Mouse (Mus musculus): Measurements from ENCODE around the gene Gif. TPM values are rescaled to one million over a fixed set of nuclear protein-coding genes. Genes with fewer than 3 reads are reported as not detected.

The Gif gene
- polyA plus RNA-seq (2015; fragmentation: Nextera tagmentation; extraction: Ambion mirVana), result not detected in 2 replicates

DNA sequence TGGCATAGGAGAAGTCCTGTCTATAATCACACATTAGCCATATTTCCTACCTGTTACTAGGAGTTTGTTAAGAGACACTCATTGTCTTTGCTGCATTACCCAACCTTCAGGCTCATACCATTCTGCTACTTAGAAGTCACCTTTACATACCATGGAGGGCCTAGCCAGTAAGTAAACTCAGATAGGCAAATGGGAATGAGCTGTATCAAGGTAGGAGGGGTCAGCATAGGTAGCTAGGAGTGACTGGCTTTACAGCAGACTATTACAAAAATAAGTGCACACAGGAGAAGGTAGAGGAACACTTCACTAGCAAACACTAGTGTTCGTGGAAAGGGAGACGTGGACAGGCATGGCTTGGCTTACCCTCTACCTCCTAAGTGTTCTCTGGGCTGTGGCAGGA lies at the start of gene Gif:
Gene Gif (plus strand): TSS at position 257 of the 400 bp plus-strand sequence.
- ATAC-seq, result no peak
- no peak within 1 kb of the TSS for H3K9ac ChIP-seq
- no peak within 1 kb of the TSS for H3K4me3 ChIP-seq (replicated peaks)
- no peaks in the 10 kb centered on the region for H3K27me3 ChIP-seq (replicated peaks)
- no peaks in the 10 kb centered on the region for H3K36me3 ChIP-seq
- 75% methylated on average over 2 of the region's 2 CpGs for WGBS
- no peaks in the 10 kb centered on the region for H3K4me1 ChIP-seq (replicated peaks)
- no peak within 1 kb of the TSS for H3K27ac ChIP-seq
- no peak within 1 kb of the TSS for H3K4me2 ChIP-seq (replicated peaks)
- H3K9me3 ChIP-seq, result no peaks in the 10 kb centered on the region

DNA sequence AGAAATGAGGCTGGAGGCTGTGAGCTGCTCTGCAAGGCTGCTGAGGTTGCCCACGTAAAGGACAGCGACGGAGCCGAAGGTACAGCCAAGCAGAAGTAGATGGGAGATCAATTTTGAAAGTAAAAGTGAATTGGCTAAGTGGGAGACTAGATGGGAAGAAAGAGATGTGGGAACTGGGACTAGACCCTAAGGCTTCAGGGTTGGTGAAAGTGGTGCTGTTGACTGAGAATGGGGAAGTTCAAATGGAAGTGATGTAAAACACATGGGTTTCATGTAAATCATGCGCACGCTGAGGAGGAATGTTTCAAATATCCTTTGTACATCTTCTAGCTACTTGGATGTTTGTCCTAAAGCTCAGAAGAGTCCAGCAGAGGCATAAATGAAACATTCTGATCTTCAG lies 49.0 kb upstream of the Gif start:
- Histone ChIP-seq H3K4me3 (replicated peaks) (no peak overlapping the region), H3K4me1 (replicated peaks) (no peaks in the 10 kb centered on the region), H3K27me3 (replicated peaks) (no peaks in the 10 kb centered on the region), H3K9me3 (no peaks in the 10 kb centered on the region), H3K36me3 (no peaks in the 10 kb centered on the region), H3K27ac (no peak overlapping the region), H3K9ac (no peak overlapping the region), H3K4me2 (replicated peaks) (no peak overlapping the region)
- no peak for ATAC-seq
- WGBS, result 85% methylated on average over 6 of the region's 6 CpGs

- WGBS, result 82% methylated on average over 4 of the region's 4 CpGs
- no peaks in the 10 kb centered on the region for H3K9me3 ChIP-seq
- H3K4me2 ChIP-seq (replicated peaks), result no peak overlapping the region
- no peaks in the 10 kb centered on the region for H3K36me3 ChIP-seq
- H3K9ac ChIP-seq, result no peak overlapping the region
- no peaks in the 10 kb centered on the region for H3K27me3 ChIP-seq (replicated peaks)
- no peaks in the 10 kb centered on the region for H3K4me1 ChIP-seq (replicated peaks)
- no peak overlapping the region for H3K4me3 ChIP-seq (replicated peaks)
- no peak overlapping the region for H3K27ac ChIP-seq
- no peak for ATAC-seq
Measured at GRCm38 (mm10) chr19:11712451-11712850, 34.9 kb upstream of the Gif start.

DNA sequence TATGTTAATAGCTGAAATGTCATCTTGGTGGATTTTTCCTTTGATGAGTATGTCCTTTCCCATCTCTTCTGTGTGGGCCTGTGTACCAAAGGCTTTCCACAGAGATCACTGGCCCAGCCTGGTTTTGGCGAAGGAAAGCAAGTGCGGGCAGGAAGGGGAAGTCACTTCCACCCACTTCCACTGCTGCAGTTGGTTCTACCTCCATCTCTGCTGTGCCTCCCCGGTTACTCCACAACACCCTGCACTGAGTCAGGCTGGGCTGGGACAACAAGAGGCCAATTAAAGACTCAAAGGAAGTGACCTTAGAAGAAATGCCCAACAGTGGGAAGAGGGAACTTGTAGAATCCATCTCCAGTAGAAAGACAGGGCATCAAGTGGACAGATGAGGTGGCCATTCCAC lies 27.3 kb upstream of the Gif start:
- H3K27me3 ChIP-seq (replicated peaks), result no peaks in the 10 kb centered on the region
- no peak for ATAC-seq
- H3K9ac ChIP-seq, result no peak overlapping the region
- no peak overlapping the region for H3K4me3 ChIP-seq (replicated peaks)
- 93% methylated on average over 3 of the region's 3 CpGs for WGBS
- no peak overlapping the region for H3K4me2 ChIP-seq (replicated peaks)
- no peaks in the 10 kb centered on the region for H3K4me1 ChIP-seq (replicated peaks)
- H3K36me3 ChIP-seq, result no peaks in the 10 kb centered on the region
- no peaks in the 10 kb centered on the region for H3K9me3 ChIP-seq
- H3K27ac ChIP-seq, result no peak overlapping the region

GRCm38 (mm10) chr19:11723870-11724269 lies 23.5 kb upstream of the Gif start:
- no peaks in the 10 kb centered on the region for H3K36me3 ChIP-seq
- H3K9me3 ChIP-seq, result no peaks in the 10 kb centered on the region
- no peaks in the 10 kb centered on the region for H3K4me1 ChIP-seq (replicated peaks)
- no peak overlapping the region for H3K4me3 ChIP-seq (replicated peaks)
- ATAC-seq, result no peak
- H3K9ac ChIP-seq, result no peak overlapping the region
- no peak overlapping the region for H3K4me2 ChIP-seq (replicated peaks)
- no peaks in the 10 kb centered on the region for H3K27me3 ChIP-seq (replicated peaks)
- WGBS, result 64% methylated on average over 2 of the region's 2 CpGs
- no peak overlapping the region for H3K27ac ChIP-seq

GRCm38 (mm10) chr19:11724275-11724674 lies 23.1 kb upstream of the Gif start:
- 45% methylated on average over 6 of the region's 6 CpGs for WGBS
- no peak overlapping the region for H3K4me2 ChIP-seq (replicated peaks)
- no peaks in the 10 kb centered on the region for H3K4me1 ChIP-seq (replicated peaks)
- H3K36me3 ChIP-seq, result no peaks in the 10 kb centered on the region
- no peak overlapping the region for H3K27ac ChIP-seq
- ATAC-seq, result no peak
- no peak overlapping the region for H3K4me3 ChIP-seq (replicated peaks)
- H3K9me3 ChIP-seq, result no peaks in the 10 kb centered on the region
- no peak overlapping the region for H3K9ac ChIP-seq
- no peaks in the 10 kb centered on the region for H3K27me3 ChIP-seq (replicated peaks)

- Histone ChIP-seq H3K27ac (no peak overlapping the region), H3K4me2 (replicated peaks) (no peak overlapping the region), H3K36me3 (no peaks in the 10 kb centered on the region), H3K9ac (no peak overlapping the region), H3K4me1 (replicated peaks) (no peaks in the 10 kb centered on the region), H3K27me3 (replicated peaks) (no peaks in the 10 kb centered on the region), H3K4me3 (replicated peaks) (no peak overlapping the region), H3K9me3 (no peaks in the 10 kb centered on the region)
- no peak for ATAC-seq
- WGBS, result 46% methylated on average over 2 of the region's 2 CpGs
Measured at GRCm38 (mm10) chr19:11725915-11726314, 21.4 kb upstream of the Gif start.

DNA sequence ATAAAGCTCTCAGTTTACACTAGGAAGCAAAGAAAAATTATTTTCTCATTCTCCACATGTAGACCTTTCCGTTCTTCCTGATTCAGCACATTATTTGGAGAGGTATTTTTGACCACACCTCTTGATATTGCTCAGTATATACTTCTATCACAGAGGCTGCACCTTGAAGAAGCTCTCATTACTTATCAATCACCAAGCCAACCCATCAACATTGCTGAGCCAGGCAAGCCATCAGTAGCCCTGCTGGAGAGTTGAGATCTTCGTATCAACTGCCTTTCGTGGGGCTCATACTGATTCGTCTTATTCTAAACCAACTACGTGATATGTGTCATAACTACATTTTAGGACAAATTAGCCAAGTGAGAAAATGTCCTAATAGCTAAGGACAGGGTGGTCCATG lies 20.1 kb upstream of the Gif start:
- Histone ChIP-seq H3K4me2 (replicated peaks) (no peak overlapping the region), H3K27ac (no peak overlapping the region), H3K27me3 (replicated peaks) (no peaks in the 10 kb centered on the region), H3K9ac (no peak overlapping the region), H3K9me3 (no peaks in the 10 kb centered on the region), H3K4me3 (replicated peaks) (no peak overlapping the region), H3K4me1 (replicated peaks) (no peaks in the 10 kb centered on the region), H3K36me3 (no peaks in the 10 kb centered on the region)
- ATAC-seq, result no peak
- 92% methylated on average over 5 of the region's 5 CpGs for WGBS

- no peak overlapping the region for H3K4me2 ChIP-seq (replicated peaks)
- WGBS, result 79% methylated on average over 1 of the region's 1 CpGs
- H3K9ac ChIP-seq, result no peak overlapping the region
- no peaks in the 10 kb centered on the region for H3K36me3 ChIP-seq
- no peaks in the 10 kb centered on the region for H3K9me3 ChIP-seq
- no peaks in the 10 kb centered on the region for H3K27me3 ChIP-seq (replicated peaks)
- H3K4me3 ChIP-seq (replicated peaks), result no peak overlapping the region
- no peak overlapping the region for H3K27ac ChIP-seq
- ATAC-seq, result no peak
- no peaks in the 10 kb centered on the region for H3K4me1 ChIP-seq (replicated peaks)
Measured at GRCm38 (mm10) chr19:11730278-11730677, 17.1 kb upstream of the Gif start.

DNA sequence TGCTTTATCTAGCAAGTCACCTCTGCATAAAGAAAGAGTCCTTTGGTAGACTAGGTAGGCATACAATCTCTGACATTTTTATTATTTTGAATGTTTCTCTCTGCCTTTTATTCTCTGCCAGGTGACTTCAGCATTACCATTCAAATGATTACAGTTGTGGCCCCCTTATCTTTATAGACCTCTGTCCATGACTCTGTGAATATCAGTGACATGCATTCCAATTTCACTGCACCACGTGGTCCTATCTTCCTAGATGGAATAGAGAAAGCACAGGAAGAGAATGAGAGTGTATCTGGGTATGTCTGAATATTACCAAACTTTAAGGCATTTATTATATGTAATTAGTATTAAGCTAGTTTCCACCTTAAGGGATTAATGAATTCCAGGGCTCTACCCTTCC lies 10.9 kb upstream of the Gif start:
- Histone ChIP-seq H3K4me3 (replicated peaks) (no peak overlapping the region), H3K27ac (no peak overlapping the region), H3K9me3 (no peaks in the 10 kb centered on the region), H3K4me2 (replicated peaks) (no peak overlapping the region), H3K36me3 (no peaks in the 10 kb centered on the region), H3K4me1 (replicated peaks) (no peaks in the 10 kb centered on the region), H3K9ac (no peak overlapping the region), H3K27me3 (replicated peaks) (no peaks in the 10 kb centered on the region)
- 42% methylated on average over 1 of the region's 1 CpGs for WGBS
- no peak for ATAC-seq

- H3K4me2 ChIP-seq (replicated peaks), result no peak overlapping the region
- H3K36me3 ChIP-seq, result no peaks in the 10 kb centered on the region
- H3K27ac ChIP-seq, result no peak overlapping the region
- no peaks in the 10 kb centered on the region for H3K27me3 ChIP-seq (replicated peaks)
- H3K9me3 ChIP-seq, result no peaks in the 10 kb centered on the region
- ATAC-seq, result no peak
- no peak overlapping the region for H3K4me3 ChIP-seq (replicated peaks)
- no peak overlapping the region for H3K9ac ChIP-seq
- H3K4me1 ChIP-seq (replicated peaks), result no peaks in the 10 kb centered on the region
Measured at GRCm38 (mm10) chr19:11745680-11746079, 1.7 kb upstream of the Gif start.

GRCm38 (mm10) chr19:11765059-11765458 lies 17.7 kb downstream of the Gif start:
- no peaks in the 10 kb centered on the region for H3K9me3 ChIP-seq
- H3K27me3 ChIP-seq (replicated peaks), result no peaks in the 10 kb centered on the region
- H3K4me3 ChIP-seq (replicated peaks), result no peak overlapping the region
- no peaks in the 10 kb centered on the region for H3K4me1 ChIP-seq (replicated peaks)
- 82% methylated on average over 3 of the region's 3 CpGs for WGBS
- no peak for ATAC-seq
- H3K9ac ChIP-seq, result no peak overlapping the region
- H3K36me3 ChIP-seq, result no peaks in the 10 kb centered on the region
- no peak overlapping the region for H3K4me2 ChIP-seq (replicated peaks)
- H3K27ac ChIP-seq, result no peak overlapping the region

- H3K4me1 ChIP-seq (replicated peaks), result 0 out of 2 replicates have a peak, but pooled peaks cover 6% of the 10 kb centered on the region
- no peaks in the 10 kb centered on the region for H3K27me3 ChIP-seq (replicated peaks)
- no peak overlapping the region for H3K27ac ChIP-seq
- H3K9me3 ChIP-seq, result no peaks in the 10 kb centered on the region
- no peak overlapping the region for H3K4me2 ChIP-seq (replicated peaks)
- no peak overlapping the region for H3K4me3 ChIP-seq (replicated peaks)
- ATAC-seq, result no peak
- H3K9ac ChIP-seq, result no peak overlapping the region
- 69% methylated on average over 4 of the region's 4 CpGs for WGBS
- H3K36me3 ChIP-seq, result no peaks in the 10 kb centered on the region
Measured at GRCm38 (mm10) chr19:11766413-11766812, 19.1 kb downstream of the Gif start.

DNA sequence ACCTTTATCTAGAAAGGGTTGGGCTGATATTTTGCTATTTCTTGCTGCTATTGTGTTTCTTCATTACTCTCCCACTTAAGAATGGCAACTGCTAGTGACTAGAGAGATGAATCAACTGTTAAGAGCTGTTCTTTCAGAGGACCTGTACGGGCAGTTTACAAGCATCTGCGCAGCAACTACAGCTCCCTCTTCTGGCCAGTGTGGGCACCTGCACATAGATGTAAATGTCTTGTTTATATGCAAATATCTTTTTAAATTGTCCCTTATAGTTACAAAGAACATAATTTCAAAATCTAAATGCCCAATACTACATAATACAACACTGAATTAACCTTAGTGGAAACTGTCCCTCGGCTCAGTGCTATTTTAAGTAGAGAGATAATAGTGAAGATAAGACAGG lies 20.8 kb downstream of the Gif start:
- H3K4me1 ChIP-seq (replicated peaks), result 0 out of 2 replicates have a peak, but pooled peaks cover 6% of the 10 kb centered on the region
- H3K9me3 ChIP-seq, result no peaks in the 10 kb centered on the region
- H3K27me3 ChIP-seq (replicated peaks), result no peaks in the 10 kb centered on the region
- H3K27ac ChIP-seq, result no peak overlapping the region
- no peak overlapping the region for H3K9ac ChIP-seq
- WGBS, result 8% methylated on average over 3 of the region's 3 CpGs
- no peak overlapping the region for H3K4me3 ChIP-seq (replicated peaks)
- no peak overlapping the region for H3K4me2 ChIP-seq (replicated peaks)
- no peak for ATAC-seq
- no peaks in the 10 kb centered on the region for H3K36me3 ChIP-seq

All from intestine, embryonic 15.5 days (tissue).